Mouse (Mus musculus): ENCODE measurements at regions not wholly inside any gene's neighbourhood (a gene's known extent, or its start where the extent isn't known, plus 50 kb on each side); places are given as distances from the start of the nearest gene placed in this dataset.

DNA sequence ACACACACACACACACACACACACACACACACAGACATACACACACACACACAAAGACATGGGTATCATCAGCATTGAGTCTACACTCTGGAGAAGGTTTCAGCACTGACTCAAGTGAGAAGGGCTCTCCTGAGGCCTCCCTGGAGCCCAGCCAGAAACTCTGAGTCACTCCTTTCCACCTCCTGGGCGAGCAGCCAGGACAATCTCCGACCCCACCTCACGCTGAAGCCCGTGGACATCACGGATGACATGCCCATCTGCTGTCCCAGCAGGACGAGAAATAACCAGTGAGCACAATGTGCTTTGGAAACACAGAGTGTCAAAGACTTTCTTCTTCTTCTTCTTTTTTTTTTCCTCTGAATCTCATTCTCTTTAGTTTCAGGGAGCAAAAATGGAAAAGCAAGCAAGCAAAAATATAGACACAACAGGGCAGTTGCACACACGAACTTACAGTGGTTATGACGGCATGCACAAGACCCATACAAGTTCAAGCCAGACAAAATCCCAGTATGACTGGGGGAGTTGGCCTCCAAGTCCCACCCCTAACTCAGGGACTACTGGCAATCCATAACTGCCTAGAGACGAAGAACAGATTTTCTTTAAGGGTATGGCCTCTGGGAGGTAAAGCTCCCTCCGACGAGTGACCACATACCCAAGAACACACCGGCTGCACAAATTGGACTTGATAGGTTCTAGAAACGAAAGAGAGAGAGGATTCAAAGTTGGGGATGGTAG is 65.2 kb upstream of the Nr4a3 start:
- Histone ChIP-seq H3K36me3 (ENCODE audit: control insufficient read depth, insufficient read depth, low read length) (no peaks in the 10 kb centered on the region), H3K4me2 (no peak overlapping the region), H3K27ac (ENCODE audit: low read depth, low read length) (no peak overlapping the region), H3K4me1 (ENCODE audit: control insufficient read depth, insufficient read depth, low read length) (no peaks in the 10 kb centered on the region), H3K9me3 (ENCODE audit: control insufficient read depth, low read length) (no peaks in the 10 kb centered on the region), H3K4me3 (ENCODE audit: low read depth, low read length) (no peak overlapping the region), H3K9ac (ENCODE audit: low read length) (no peak overlapping the region), H3K27me3 (ENCODE audit: control insufficient read depth, insufficient read depth, low read length) (no peaks in the 10 kb centered on the region)
- ATAC-seq (ENCODE audit: low FRiP score): no peak
- 86% methylated on average over 13 of the region's 13 CpGs for WGBS
- DNase-seq (ENCODE audit: low spot score, missing footprints): no peak
